Mouse (Mus musculus): ENCODE measurements around the gene Rsad1. TPM values are rescaled to one million over a fixed set of nuclear protein-coding genes. Genes with fewer than 3 reads are reported as not detected.

Gene Rsad1
- polyA plus RNA-seq, 1 experiment from 2014 or later = 2.5 TPM

DNA sequence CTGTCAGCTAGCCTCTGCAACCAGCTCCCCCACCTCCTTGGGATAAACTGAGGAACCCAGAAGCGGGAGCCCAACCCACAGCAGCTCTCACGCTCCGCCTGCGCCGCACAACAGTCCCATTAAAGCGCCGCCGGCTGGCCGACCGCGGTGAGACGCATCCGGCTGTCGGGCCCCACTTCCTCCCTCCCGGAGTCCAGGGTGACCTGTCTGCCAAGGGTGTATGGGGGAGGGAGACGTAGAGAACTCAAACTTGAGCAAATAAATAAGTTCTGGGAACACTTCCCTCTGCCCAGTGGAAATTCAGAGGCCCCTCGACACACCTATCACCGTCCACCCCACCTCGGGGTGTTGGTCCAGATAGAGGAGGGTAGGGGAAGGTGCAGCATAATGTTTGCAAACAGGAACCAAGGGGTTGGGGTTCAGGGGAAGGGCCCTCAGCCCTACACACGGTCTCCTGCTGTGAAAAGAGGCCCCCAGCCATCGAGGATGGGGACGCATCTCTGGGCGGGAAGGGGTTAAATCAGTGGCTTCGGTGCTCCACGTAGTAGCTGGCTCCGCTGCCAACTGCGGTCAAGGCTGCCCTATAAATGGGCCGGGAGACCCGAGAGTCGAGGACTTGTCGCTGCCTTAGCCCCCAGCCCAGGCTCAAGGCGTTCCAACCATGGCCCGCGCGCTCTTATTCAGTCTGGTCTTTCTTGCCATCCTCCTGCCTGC lies 15.5 kb upstream of the Rsad1 start, which contains the start of gene Chad:
Gene Chad, plus strand, starts transcription at position 611 of the 714 bp plus-strand sequence.
- Histone ChIP-seq H3K36me3 (ENCODE audit: inconsistent target) (no peaks in the 10 kb centered on the region), H3K27ac (no peak within 1 kb of the TSS), H3K79me2 (ENCODE audit: inconsistent target) (no peaks in the 10 kb centered on the region), H3K4me3 (ENCODE audit: inconsistent target) (no peak within 1 kb of the TSS)
- WGBS (ENCODE audit: missing documents) = 13% methylated on average over 34 of the region's 35 CpGs

DNA sequence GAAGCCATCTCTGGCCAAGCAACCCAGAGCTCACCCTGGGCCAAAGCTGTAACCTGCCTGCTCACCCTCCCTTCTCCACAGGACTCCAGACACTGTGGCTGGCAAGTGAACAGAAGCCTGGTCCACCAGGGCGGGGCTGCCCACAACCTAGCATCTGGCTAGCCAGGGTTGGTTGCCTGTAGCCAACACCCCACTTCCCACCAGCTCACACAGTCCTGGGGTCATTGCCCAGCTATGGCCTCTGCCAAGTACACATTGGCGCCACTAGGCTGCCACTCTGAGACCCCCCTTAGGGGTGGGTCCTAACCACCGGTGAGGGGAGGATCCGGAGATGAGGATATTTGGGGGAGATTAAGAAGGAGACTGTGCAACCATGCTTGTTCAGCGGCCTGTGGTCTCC lies 14.8 kb upstream of the Rsad1 start:
- WGBS (ENCODE audit: missing documents) = 28% methylated on average over 5 of the region's 5 CpGs
- H3K36me3 ChIP-seq (ENCODE audit: inconsistent target) = no peaks in the 10 kb centered on the region
- no peak overlapping the region for H3K27ac ChIP-seq
- H3K4me3 ChIP-seq (ENCODE audit: inconsistent target) = no peak overlapping the region
- H3K79me2 ChIP-seq (ENCODE audit: inconsistent target) = no peaks in the 10 kb centered on the region

DNA sequence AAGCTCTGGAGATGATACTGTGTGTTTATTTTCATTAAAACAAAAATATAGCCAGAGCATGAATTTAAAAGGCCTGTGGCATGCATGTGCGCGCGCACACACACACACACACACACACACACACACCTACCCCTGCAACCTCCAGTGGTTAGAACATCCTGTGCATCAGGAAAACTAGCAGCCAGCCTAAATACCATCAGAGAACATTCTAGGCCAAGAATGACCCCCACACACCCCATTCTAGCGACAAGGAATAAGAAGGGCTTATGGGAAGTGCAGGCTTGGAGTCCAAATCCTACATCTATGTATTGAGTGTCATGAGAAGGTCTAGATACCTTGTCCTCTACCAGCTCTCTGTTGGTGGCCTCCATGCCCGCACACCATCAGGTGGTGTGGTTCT lies 14.3 kb upstream of the Rsad1 start:
- Histone ChIP-seq H3K4me3 (ENCODE audit: inconsistent target) (no peak overlapping the region), H3K36me3 (ENCODE audit: inconsistent target) (no peaks in the 10 kb centered on the region), H3K27ac (no peak overlapping the region), H3K79me2 (ENCODE audit: inconsistent target) (no peaks in the 10 kb centered on the region)
- WGBS (ENCODE audit: missing documents) = 94% methylated on average over 5 of the region's 5 CpGs

DNA sequence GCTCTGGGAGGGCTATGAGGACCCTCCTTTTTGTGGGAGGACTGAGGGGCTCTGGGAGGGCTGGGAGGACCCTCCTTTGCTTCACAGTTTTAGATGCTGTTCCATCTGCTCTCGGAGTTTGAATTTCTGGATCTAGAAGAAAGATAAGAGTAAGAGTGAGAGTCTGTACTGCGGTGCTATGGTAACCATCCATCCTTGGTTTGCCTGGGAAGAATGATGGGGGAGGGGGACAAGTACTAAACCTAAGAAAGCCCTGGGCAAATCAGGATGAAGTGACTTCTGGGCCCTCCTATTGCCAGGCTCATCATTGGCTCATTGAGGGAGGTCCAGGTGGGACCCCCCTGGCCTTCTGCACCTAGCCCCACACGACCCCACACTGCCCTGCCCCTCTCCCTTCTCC lies 9.2 kb upstream of the Rsad1 start:
- 97% methylated on average over 3 of the region's 3 CpGs for WGBS (ENCODE audit: missing documents)
- Histone ChIP-seq H3K36me3 (ENCODE audit: inconsistent target) (no peaks in the 10 kb centered on the region), H3K79me2 (ENCODE audit: inconsistent target) (no peaks in the 10 kb centered on the region)

DNA sequence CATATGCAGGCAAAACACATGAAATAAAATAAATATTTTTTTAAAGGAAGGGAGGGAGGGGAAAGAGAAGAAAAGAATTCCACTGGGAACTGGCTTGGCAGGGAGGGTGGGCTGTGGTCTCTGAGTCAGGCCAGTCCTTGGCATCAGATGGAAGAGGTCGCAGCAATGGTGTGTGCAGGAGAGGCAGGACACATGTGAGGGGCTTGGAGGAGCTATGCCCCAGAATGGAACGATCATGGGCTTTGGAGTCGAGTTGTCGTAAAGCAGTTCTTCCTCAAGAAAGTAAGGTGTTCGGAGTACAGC lies 1.3 kb upstream of the Rsad1 start:
- no peak overlapping the region for H3K27ac ChIP-seq
- H3K36me3 ChIP-seq (ENCODE audit: inconsistent target) = no peaks in the 10 kb centered on the region
- H3K4me3 ChIP-seq (ENCODE audit: inconsistent target) = no peak overlapping the region
- no peaks in the 10 kb centered on the region for H3K79me2 ChIP-seq (ENCODE audit: inconsistent target)
- 45% methylated on average over 5 of the region's 5 CpGs for WGBS (ENCODE audit: missing documents)

More for the DNA sequence above, 9.2 kb upstream of the Rsad1 start:
- Histone ChIP-seq H3K4me3 (ENCODE audit: inconsistent target) (no peak overlapping the region), H3K27ac (no peak overlapping the region)

DNA sequence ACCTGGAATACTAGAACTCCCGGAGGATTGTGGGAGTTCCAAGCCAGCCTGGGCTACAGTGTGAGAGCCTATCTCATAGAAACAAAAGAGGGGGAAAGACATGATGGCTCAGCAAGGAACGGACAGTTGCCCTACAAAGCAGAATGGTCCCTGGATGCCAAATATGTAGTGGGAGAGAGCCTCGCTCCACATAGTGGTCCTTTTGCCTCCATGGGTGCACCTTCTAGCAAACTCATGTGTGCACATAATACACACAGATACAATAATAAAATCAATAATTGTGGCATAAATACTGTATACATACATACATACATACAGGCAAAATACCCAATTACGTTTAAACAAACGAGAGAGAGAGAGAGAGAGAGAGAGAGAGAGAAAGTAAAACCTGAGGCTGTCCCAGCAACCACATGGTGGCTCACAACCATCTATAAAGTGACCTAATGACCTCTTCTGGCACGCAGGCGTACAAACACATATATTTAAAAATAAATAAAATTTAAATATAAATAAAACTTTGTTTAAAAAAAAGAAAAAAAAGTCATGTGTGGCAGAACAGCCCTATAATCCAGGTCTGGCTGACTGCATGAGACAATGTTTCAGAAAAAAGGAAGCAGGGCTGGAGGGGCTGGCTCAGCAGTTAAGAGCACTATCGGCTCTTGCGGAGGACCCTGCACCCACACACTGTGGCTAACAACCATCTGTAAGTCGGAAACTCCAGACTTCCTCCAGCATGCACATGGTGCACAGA lies 811 bp upstream of the Rsad1 start:
- H3K79me2 ChIP-seq (ENCODE audit: inconsistent target) = no peaks in the 10 kb centered on the region
- WGBS (ENCODE audit: missing documents) = 32% methylated on average over 7 of the region's 10 CpGs
- no peak overlapping the region for H3K27ac ChIP-seq
- no peaks in the 10 kb centered on the region for H3K36me3 ChIP-seq (ENCODE audit: inconsistent target)
- H3K4me3 ChIP-seq (ENCODE audit: inconsistent target) = no peak overlapping the region

DNA sequence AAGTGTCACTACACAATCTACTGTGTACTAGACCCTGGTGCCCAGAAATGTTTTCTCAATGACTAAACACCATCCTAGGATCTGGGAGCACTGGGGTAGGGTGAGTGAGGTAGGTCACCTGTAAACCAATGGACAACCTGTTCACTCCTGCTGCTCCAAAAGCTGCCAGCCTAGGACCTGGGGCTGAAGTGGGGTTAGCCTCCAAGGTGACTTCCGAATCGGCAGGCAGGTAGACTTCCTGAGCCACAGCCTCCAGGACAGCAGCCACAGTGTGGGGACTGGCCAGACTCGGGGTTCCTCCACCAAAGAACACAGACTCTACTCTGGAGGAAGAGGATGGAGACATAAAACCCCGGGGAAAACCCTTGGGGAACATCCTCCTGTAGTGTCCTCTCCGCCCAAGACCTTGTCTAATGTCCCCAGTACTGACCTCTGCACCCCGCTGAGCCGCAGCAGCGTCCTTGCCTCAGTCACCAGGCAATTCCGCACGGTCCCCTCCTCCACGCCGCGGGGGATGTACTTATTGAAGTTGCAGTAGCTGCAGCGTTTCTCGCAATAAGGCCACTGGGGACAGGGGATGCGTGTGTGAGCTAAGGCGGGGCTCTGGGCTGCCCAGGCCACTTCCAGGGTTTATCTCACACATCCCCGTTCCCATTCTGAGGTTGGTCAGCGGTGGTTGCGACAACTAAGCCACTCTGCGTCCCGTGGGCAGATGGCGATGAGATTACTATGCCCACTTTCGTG lies 842 bp downstream of the Rsad1 start:
- peak overlapping the region; percentile 33 for H3K27ac ChIP-seq
- H3K36me3 ChIP-seq (ENCODE audit: inconsistent target) = no peaks in the 10 kb centered on the region
- WGBS (ENCODE audit: missing documents) = 5% methylated on average over 24 of the region's 24 CpGs
- peak overlapping the region; percentile 49 for H3K4me3 ChIP-seq (ENCODE audit: inconsistent target)
- H3K79me2 ChIP-seq (ENCODE audit: inconsistent target) = no peaks in the 10 kb centered on the region

DNA sequence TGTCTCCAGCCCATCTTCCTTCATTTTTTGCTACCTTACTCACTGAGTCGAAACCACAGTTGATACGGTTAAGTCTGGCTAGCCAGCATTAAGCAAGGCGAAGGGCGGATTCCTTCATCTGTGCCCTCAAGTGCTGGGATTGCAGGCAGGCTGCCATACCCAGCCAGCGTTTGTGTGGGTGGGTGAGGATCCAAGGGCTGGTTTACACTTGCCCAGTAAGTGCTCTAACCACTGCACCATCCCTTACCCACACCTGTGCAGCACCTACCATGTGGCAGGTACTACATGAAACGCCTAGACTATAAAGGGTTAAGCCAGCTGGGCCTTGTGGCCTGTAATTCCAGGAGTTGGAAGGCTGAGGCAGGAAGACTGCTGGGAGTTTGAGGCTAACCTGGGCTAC lies 1.8 kb downstream of the Rsad1 start:
- Histone ChIP-seq H3K36me3 (ENCODE audit: inconsistent target) (no peaks in the 10 kb centered on the region), H3K4me3 (ENCODE audit: inconsistent target) (no peak overlapping the region), H3K79me2 (ENCODE audit: inconsistent target) (no peaks in the 10 kb centered on the region), H3K27ac (no peak overlapping the region)
- WGBS (ENCODE audit: missing documents) = 96% methylated on average over 6 of the region's 6 CpGs

DNA sequence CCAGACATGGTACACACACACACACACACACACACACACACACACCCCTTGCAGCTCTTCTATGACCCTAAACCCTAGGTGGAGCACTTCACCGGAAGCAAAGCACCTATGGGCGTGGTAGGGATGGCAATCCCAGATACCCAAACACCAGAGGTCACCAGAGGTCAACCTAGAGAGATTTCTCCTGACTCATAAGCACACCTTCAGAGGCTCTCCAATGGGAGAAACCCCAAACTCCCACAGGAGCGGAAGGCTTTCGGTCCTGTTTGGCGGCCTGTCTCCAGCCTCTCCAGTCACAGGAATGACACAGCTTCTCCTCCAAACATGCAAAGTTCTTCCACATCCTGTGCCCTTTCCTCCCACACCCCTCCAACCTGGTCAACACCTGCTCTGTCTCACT lies 2.7 kb downstream of the Rsad1 start:
- no peak overlapping the region for H3K4me3 ChIP-seq (ENCODE audit: inconsistent target)
- WGBS (ENCODE audit: missing documents) = 97% methylated on average over 5 of the region's 5 CpGs
- H3K36me3 ChIP-seq (ENCODE audit: inconsistent target) = no peaks in the 10 kb centered on the region
- H3K27ac ChIP-seq = no peak overlapping the region
- no peaks in the 10 kb centered on the region for H3K79me2 ChIP-seq (ENCODE audit: inconsistent target)

DNA sequence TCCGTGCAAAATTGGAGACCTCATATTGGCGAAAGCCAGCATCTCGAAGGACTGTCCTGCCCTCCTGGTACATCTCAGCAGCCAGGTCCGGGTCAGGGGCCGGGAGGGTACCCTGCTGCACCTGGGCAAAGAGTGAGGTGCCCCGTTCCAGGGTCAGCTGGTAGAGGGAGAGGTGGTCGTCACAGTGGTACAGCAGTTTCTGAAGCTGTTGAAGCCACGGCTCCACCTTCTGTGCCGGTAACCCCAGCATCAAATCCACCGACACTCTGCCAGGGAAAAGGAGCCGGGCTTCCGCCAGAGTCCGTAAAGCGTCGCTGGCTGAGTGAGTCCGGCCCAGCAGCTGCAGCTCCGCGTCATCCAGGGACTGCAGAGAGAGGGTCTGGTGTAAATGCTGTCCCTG lies 4.6 kb downstream of the Rsad1 start:
- H3K79me2 ChIP-seq (ENCODE audit: inconsistent target) = no peaks in the 10 kb centered on the region
- H3K4me3 ChIP-seq (ENCODE audit: inconsistent target) = no peak overlapping the region
- WGBS (ENCODE audit: missing documents) = 90% methylated on average over 15 of the region's 18 CpGs

DNA sequence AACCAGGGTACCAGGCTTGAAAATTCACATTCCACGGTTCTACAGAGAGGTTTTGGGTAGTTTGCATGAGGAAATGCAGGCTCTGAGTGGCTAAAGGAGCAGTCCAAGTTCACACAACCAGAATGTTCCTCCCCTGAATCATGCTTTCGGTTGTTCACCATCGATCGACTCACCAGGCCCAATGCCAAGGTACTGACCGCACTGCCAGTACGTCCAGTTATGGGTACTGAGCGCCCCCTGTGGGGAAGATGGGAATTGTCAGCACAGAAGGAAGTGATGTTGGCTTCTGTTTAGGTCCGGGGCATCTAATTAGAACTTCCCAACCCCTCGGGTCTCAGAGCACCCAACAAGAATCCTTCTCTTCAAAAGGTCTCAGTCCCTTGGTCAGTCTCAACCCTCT lies 5.1 kb downstream of the Rsad1 start:
- H3K36me3 ChIP-seq (ENCODE audit: inconsistent target) = no peaks in the 10 kb centered on the region
- H3K79me2 ChIP-seq (ENCODE audit: inconsistent target) = no peaks in the 10 kb centered on the region
- H3K4me3 ChIP-seq (ENCODE audit: inconsistent target) = no peak overlapping the region
- 8% methylated on average over 9 of the region's 9 CpGs for WGBS (ENCODE audit: missing documents)
- H3K27ac ChIP-seq = no peak overlapping the region

More for the DNA sequence above, 4.6 kb downstream of the Rsad1 start:
- Histone ChIP-seq H3K27ac (no peak overlapping the region), H3K36me3 (ENCODE audit: inconsistent target) (no peaks in the 10 kb centered on the region)

DNA sequence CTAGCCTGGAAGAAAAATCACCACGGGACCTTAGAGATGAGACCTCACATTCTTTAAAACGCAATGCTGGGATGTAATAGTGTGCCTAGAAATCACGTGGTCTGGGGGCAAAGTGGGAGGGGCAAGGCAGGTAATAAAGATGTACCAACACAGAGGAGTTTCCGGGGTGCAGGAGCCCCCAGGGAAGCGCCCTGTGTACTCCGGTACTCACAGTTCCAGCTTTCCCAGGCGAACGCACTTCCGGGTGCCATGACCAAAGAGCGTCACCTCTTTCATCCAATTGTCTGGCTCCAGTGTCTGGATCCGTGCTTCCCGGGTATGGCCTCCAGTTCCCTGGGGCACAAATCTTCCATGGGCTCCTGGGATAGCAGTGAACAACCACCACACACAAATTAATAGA lies 5.7 kb downstream of the Rsad1 start:
- Histone ChIP-seq H3K4me3 (ENCODE audit: inconsistent target) (no peak overlapping the region), H3K79me2 (ENCODE audit: inconsistent target) (no peaks in the 10 kb centered on the region), H3K36me3 (ENCODE audit: inconsistent target) (no peaks in the 10 kb centered on the region), H3K27ac (no peak overlapping the region)
- WGBS (ENCODE audit: missing documents) = 94% methylated on average over 12 of the region's 12 CpGs

DNA sequence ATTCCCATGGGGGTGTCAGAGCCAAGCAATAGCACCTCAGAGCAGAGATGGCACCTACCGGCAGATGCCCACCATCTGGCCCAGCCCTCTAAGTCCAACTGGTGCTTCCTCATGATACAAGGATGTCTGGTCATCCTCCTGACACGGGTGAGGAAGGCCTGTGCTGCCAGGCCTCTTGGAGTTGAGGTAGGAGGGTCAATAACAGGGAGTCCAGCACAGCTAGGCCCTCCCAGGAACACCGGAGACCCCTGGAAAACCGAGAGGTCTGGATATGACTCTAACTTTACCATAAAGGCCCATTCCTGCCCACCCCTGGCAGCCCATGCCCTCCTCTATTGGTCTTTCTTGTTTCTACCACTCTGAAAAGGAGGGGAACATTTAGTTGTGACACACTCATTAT lies 6.7 kb downstream of the Rsad1 start:
- no peak overlapping the region for H3K27ac ChIP-seq
- 96% methylated on average over 4 of the region's 4 CpGs for WGBS (ENCODE audit: missing documents)
- no peaks in the 10 kb centered on the region for H3K79me2 ChIP-seq (ENCODE audit: inconsistent target)
- no peaks in the 10 kb centered on the region for H3K36me3 ChIP-seq (ENCODE audit: inconsistent target)
- H3K4me3 ChIP-seq (ENCODE audit: inconsistent target) = no peak overlapping the region

DNA sequence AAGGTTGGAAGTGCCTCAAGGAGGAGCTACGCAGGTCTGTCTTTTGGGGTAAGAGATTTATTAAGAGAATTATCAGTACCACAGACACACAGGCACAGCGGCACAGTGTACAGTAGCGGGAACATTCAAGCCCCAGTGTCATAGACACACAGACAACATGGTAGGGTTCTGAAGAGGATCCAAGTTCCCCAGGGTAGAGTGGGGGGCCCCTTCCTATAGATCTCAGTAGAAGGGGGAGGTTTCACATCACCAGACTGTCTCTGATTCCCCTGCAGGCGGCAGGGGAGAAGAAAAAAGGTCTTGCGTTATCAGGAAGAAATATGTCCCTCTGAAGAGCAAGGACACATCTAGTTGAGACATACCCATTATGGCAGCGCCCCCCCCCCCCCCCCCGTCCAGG lies 9.3 kb downstream of the Rsad1 start:
- Histone ChIP-seq H3K4me3 (ENCODE audit: inconsistent target) (no peak overlapping the region), H3K27ac (no peak overlapping the region), H3K79me2 (ENCODE audit: inconsistent target) (no peaks in the 10 kb centered on the region), H3K36me3 (ENCODE audit: inconsistent target) (no peaks in the 10 kb centered on the region)
- WGBS (ENCODE audit: missing documents) = 88% methylated on average over 6 of the region's 7 CpGs

DNA sequence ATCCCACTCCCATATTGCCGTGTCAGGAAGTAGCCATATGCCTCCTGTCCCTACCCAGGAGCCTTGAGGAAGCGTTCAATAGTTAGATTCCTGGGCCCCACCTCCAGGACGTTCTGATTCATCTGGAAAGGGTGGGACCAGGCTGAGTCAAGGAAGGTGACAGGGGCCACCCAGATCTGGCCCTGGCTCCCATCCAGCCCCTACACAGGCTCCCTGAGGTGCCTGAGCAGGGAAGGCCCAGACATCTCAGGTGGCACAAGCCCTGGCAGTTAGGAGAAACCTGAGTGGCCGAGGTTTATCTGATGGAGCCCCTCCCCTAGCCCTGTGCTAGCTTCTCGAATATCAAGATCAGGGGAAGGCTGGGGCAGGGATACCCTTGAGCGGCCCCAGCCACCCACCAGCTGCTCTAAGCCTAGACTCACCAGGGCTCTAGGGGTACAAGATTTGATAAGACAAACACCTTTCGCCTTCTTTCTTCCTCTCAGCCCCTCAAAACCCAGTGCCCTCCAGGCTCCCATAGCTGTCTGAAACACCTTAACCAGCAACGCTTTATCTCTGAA lies 10.2 kb downstream of the Rsad1 start:
- no peak overlapping the region for H3K4me3 ChIP-seq (ENCODE audit: inconsistent target)
- WGBS (ENCODE audit: missing documents) = 93% methylated on average over 8 of the region's 8 CpGs
- H3K79me2 ChIP-seq (ENCODE audit: inconsistent target) = no peaks in the 10 kb centered on the region
- no peaks in the 10 kb centered on the region for H3K36me3 ChIP-seq (ENCODE audit: inconsistent target)
- H3K27ac ChIP-seq = no peak overlapping the region
